Mouse (Mus musculus) CH12.LX (cell line): ENCODE data around the gene Ntrk3. TPM values are rescaled to one million over a fixed set of nuclear protein-coding genes. Genes with fewer than 3 reads are reported as not detected.

Source experiments
- DNase-seq: peaks from one replicate; pipeline ENCODE4 v3.0.0-alpha.2; 2013; ENCODE audit errors: extremely low read depth
- H3K27ac ChIP-seq: 2 replicates; pipeline ENCODE4 v1.5.1; 2012; ENCODE audit warnings: low read depth, mild to moderate bottlenecking, control low read depth, moderate library complexity; ENCODE audit not compliant: insufficient read depth
- H3K27me3 ChIP-seq: replicated peaks from 2 replicates; pipeline ENCODE3; 2012; ENCODE audit warnings: inconsistent platforms
- H3K36me3 ChIP-seq, 2 experiments: replicated peaks in 1 of 2; 2 replicates each; pipeline versions ENCODE3 to v1.6.1; 2012; ENCODE audit warnings: inconsistent platforms in 1 of 2, low read length in 1 of 2, mild to moderate bottlenecking in 1 of 2, mixed read lengths in 1 of 2, moderate library complexity in 1 of 2; ENCODE audit not compliant: control insufficient read depth in 1 of 2, insufficient read depth in 1 of 2
- H3K4me1 ChIP-seq, 2 experiments: 2 replicates each; pipeline ENCODE4 v1.6.1; 2012; ENCODE audit warnings: inconsistent platforms in 1 of 2, moderate library complexity in 1 of 2; ENCODE audit not compliant: insufficient read depth in 2 of 2, control insufficient read depth in 1 of 2
- H3K4me2 ChIP-seq: 2 replicates; pipeline ENCODE4 v1.6.1; 2012; ENCODE audit warnings: low read depth, mild to moderate bottlenecking, control low read depth; ENCODE audit not compliant: poor library complexity, insufficient read depth, severe bottlenecking
- H3K4me3 ChIP-seq, 3 experiments: fragments of 150-350 bp in 1 of 3; sonication (generic) in 1 of 3; replicated peaks in 1 of 3; 2 replicates each; pipeline versions ENCODE3 to v1.5.1; 2011 to 2012; ENCODE audit warnings: low read depth in 2 of 3, low read length in 2 of 3, mild to moderate bottlenecking in 2 of 3, moderate library complexity in 2 of 3, control low read depth in 1 of 3, improper control_type of control experiment in 1 of 3, inconsistent platforms in 1 of 3, mixed read lengths in 1 of 3; ENCODE audit not compliant: poor library complexity in 1 of 3
- H3K79me2 ChIP-seq: replicated peaks from 2 replicates; pipeline ENCODE4 v1.6.1; 2012; ENCODE audit warnings: mild to moderate bottlenecking, moderate library complexity; ENCODE audit not compliant: control insufficient read depth, poor library complexity, insufficient read depth, severe bottlenecking; ENCODE audit errors: extremely low read depth
- H3K9ac ChIP-seq: 2 replicates; pipeline ENCODE4 v1.6.1; 2012; ENCODE audit warnings: low read depth, mild to moderate bottlenecking, control low read depth, moderate library complexity; ENCODE audit not compliant: insufficient read depth
- H3K9me3 ChIP-seq: replicated peaks from 2 replicates; pipeline ENCODE3; 2012; ENCODE audit warnings: low read length, inconsistent platforms, mixed read lengths
- CHD2 ChIP-seq: IDR thresholded peaks from 2 replicates; pipeline ENCODE4 v1.6.1; 2011; ENCODE audit warnings: low read length, improper control_type of control experiment
- CTCF ChIP-seq, 2 experiments: IDR thresholded peaks in 1 of 2; conservative IDR thresholded peaks in 1 of 2; 2 replicates each; pipeline ENCODE4 v1.5.1; 2011 to 2012; ENCODE audit warnings: low read depth in 2 of 2, low read length in 2 of 2, improper control_type of control experiment in 1 of 2, inconsistent platforms in 1 of 2, mild to moderate bottlenecking in 1 of 2, moderate library complexity in 1 of 2
- E2F4 ChIP-seq: IDR thresholded peaks from 2 replicates; pipeline ENCODE4 v1.6.1; 2011; ENCODE audit warnings: low read depth, low read length, improper control_type of control experiment; ENCODE audit not compliant: insufficient replicate concordance
- ELF1 ChIP-seq: IDR thresholded peaks from 2 replicates; pipeline ENCODE4 v1.6.1; 2014; ENCODE audit warnings: low read depth, mild to moderate bottlenecking, inconsistent platforms, low read length, improper control_type of control experiment
- EP300 ChIP-seq: IDR thresholded peaks from 2 replicates; pipeline ENCODE4 v1.6.1; 2011; ENCODE audit warnings: low read length, improper control_type of control experiment
- ETS1 ChIP-seq: conservative IDR thresholded peaks from 2 replicates; pipeline ENCODE4 v1.6.1; 2012; ENCODE audit warnings: low read depth, mild to moderate bottlenecking, inconsistent platforms, low read length, improper control_type of control experiment, moderate library complexity
- HCFC1 ChIP-seq: IDR thresholded peaks from 2 replicates; pipeline ENCODE4 v1.6.1; 2012; ENCODE audit warnings: low read depth, mild to moderate bottlenecking, inconsistent platforms, low read length, improper control_type of control experiment
- MXI1 ChIP-seq: IDR thresholded peaks from 2 replicates; pipeline ENCODE4 v1.6.1; 2011; ENCODE audit warnings: mild to moderate bottlenecking, low read depth, low read length, improper control_type of control experiment
- NELFE ChIP-seq: IDR thresholded peaks from 2 replicates; pipeline ENCODE4 v1.6.1; 2011; ENCODE audit warnings: low read depth, low read length, improper control_type of control experiment
- NRF1 ChIP-seq: IDR thresholded peaks from 2 replicates; pipeline ENCODE4 v1.6.1; 2014; ENCODE audit warnings: low read depth, mild to moderate bottlenecking, inconsistent platforms, low read length, improper control_type of control experiment, moderate library complexity
- PAX5 ChIP-seq: IDR thresholded peaks from 2 replicates; pipeline ENCODE4 v1.6.1; 2012; ENCODE audit warnings: low read length, inconsistent platforms, mixed read lengths
- RAD21 ChIP-seq: IDR thresholded peaks from 2 replicates; pipeline ENCODE4 v1.6.1; 2011; ENCODE audit warnings: low read depth, mild to moderate bottlenecking, low read length, improper control_type of control experiment, moderate library complexity
- SIN3A ChIP-seq: IDR thresholded peaks from 2 replicates; pipeline ENCODE4 v1.6.1; 2012; ENCODE audit warnings: low read length, improper control_type of control experiment, inconsistent platforms
- TBP ChIP-seq: conservative IDR thresholded peaks from 2 replicates; pipeline ENCODE4 v1.6.1; 2011; ENCODE audit warnings: low read depth, low read length, improper control_type of control experiment
- USF2 ChIP-seq: conservative IDR thresholded peaks from 2 replicates; pipeline ENCODE4 v1.6.1; 2011; ENCODE audit warnings: low read depth, low read length, improper control_type of control experiment
- ZKSCAN1 ChIP-seq: IDR thresholded peaks from 2 replicates; pipeline ENCODE4 v1.6.1; 2012; ENCODE audit warnings: low read depth, inconsistent platforms, low read length, improper control_type of control experiment, borderline replicate concordance
- dilution Hi-C: fragments of 300-500 bp; cut with MboI; formaldehyde crosslinking; loops from 2 replicates; pipeline ENCODE4 v1.14.3; 2020; ENCODE audit warnings: low sequenced_read_pairs; ENCODE audit not compliant: extremely low pct_unique_long_range_greater_than_20kb, extremely low pct_ligation_motif_present
- in situ Hi-C: fragments of 300-500 bp; cut with MboI; formaldehyde crosslinking; loops from 3 replicates; pipeline ENCODE4 v1.14.3; 2019; ENCODE audit warnings: low sequenced_read_pairs, low pct_ligation_motif_present, low pct_unique_long_range_greater_than_20kb, mixed read lengths
- polyA plus RNA-seq: library from polyadenylated mRNA; unstranded; fragments of >175 nt; gene quantifications from 2 replicates; pipeline ENCODE4 v1.2.1, GENCODE M21; 2012; ENCODE audit warnings: low read depth; ENCODE audit not compliant: insufficient read length
- total RNA-seq, 2 experiments: library from RNA; depleted of rRNA; stranded (reverse); fragments of 300-350 nt in 1 of 2; fragments of >200 nt in 1 of 2; gene quantifications; 2 replicates each; pipeline ENCODE4 v1.2.3; 2012 to 2014

The Ntrk3 gene
- total and polyA plus RNA-seq, 3 experiments, result 0.21 TPM; not detected in 2

GRCm38 (mm10) chr7:78546551-78546950 lies 191.3 kb downstream of the Ntrk3 start:
- no peak overlapping the region for H3K4me3 ChIP-seq
- dilution Hi-C loops (no loop called here), in situ Hi-C loops (no loop called here)
- H3K36me3 ChIP-seq, result no peaks in the 10 kb centered on the region
- no peaks in the 10 kb centered on the region for H3K4me1 ChIP-seq
- no peak overlapping the region for H3K27ac ChIP-seq
- peaks cover 4% of the 10 kb centered on the region for H3K27me3 ChIP-seq
- DNase-seq, result no peak
- H3K79me2 ChIP-seq, result no peaks in the 10 kb centered on the region
- no peak overlapping the region for H3K9ac ChIP-seq
- no peak overlapping the region for H3K4me2 ChIP-seq
- TF ChIP-seq ZKSCAN1 (no peak), NRF1 (no peak), EP300 (no peak), E2F4 (no peak), CTCF (conservative IDR thresholded peaks at IDR 0.05 in 1 of 2, IDR thresholded peaks at IDR 0.05 in 1 of 2; ENCODE audit: low read depth in 2 of 2, low read length in 2 of 2) (no peak), ELF1 (no peak), RAD21 (no peak), MXI1 (no peak), PAX5 (no peak), HCFC1 (no peak), TBP (no peak), USF2 (no peak), CHD2 (no peak), NELFE (no peak)
- H3K9me3 ChIP-seq, result peaks cover 47% of the 10 kb centered on the region

GRCm38 (mm10) chr7:78542468-78542867 lies 195.3 kb downstream of the Ntrk3 start:
- H3K27me3 ChIP-seq, result peaks cover 5% of the 10 kb centered on the region
- TF ChIP-seq CTCF (conservative IDR thresholded peaks at IDR 0.05 in 1 of 2, IDR thresholded peaks at IDR 0.05 in 1 of 2; ENCODE audit: low read depth in 2 of 2, low read length in 2 of 2), result no peak
- no peak for TF ChIP-seq SIN3A
- TF ChIP-seq NRF1, result no peak
- TF ChIP-seq ETS1, result no peak
- TF ChIP-seq, all 38 proteins: peak for 0
- dilution Hi-C loops (no loop called here), in situ Hi-C loops (no loop called here)
- H3K9me3 ChIP-seq, result peaks cover 44% of the 10 kb centered on the region
- no peaks in the 10 kb centered on the region for H3K36me3 ChIP-seq
- no peak overlapping the region for H3K4me2 ChIP-seq
- DNase-seq, result no peak
- H3K27ac ChIP-seq, result no peak overlapping the region
- H3K79me2 ChIP-seq, result no peaks in the 10 kb centered on the region
- no peak overlapping the region for H3K9ac ChIP-seq
- no peaks in the 10 kb centered on the region for H3K4me1 ChIP-seq
- no peak overlapping the region for H3K4me3 ChIP-seq
